Mouse (Mus musculus): Measurements from ENCODE around the gene Mapkap1.
A peak's percentile ranks its signal among the peaks of the same experiment; 100 is the strongest.

Gene Mapkap1

GRCm38 (mm10) chr2:34632051-34632450 is 225.5 kb downstream of the Mapkap1 start:
- DNase-seq (ENCODE audit: low spot score): no peak

- DNase-seq (ENCODE audit: low spot score): peak; percentile 56
Measured at GRCm38 (mm10) chr2:34635249-34636165, 228.9 kb downstream of the Mapkap1 start.

GRCm38 (mm10) chr2:34638955-34639650 is 232.5 kb downstream of the Mapkap1 start:
- peak; percentile 91 for DNase-seq (ENCODE audit: low spot score)

- no peak for DNase-seq (ENCODE audit: low spot score)
Measured at GRCm38 (mm10) chr2:34639725-34640124, 233.2 kb downstream of the Mapkap1 start.

- DNase-seq (ENCODE audit: low spot score): peak; percentile 58
Measured at GRCm38 (mm10) chr2:34642351-34642750, 235.8 kb downstream of the Mapkap1 start.

- DNase-seq (ENCODE audit: low spot score): peak; percentile 49
Measured at GRCm38 (mm10) chr2:34644571-34645526, 238.3 kb downstream of the Mapkap1 start.

GRCm38 (mm10) chr2:34645851-34646540 is 239.4 kb downstream of the Mapkap1 start:
- peak; percentile 79 for DNase-seq (ENCODE audit: low spot score)

GRCm38 (mm10) chr2:34646541-34646865 is 239.9 kb downstream of the Mapkap1 start:
- no peak for DNase-seq (ENCODE audit: low spot score)

- DNase-seq (ENCODE audit: low spot score): no peak
Measured at GRCm38 (mm10) chr2:34647410-34647809, 240.8 kb downstream of the Mapkap1 start.

GRCm38 (mm10) chr2:34667820-34668219 is 261.2 kb downstream of the Mapkap1 start:
- no peak for DNase-seq (ENCODE audit: low spot score)

GRCm38 (mm10) chr2:34668440-34669191 is 262.0 kb downstream of the Mapkap1 start:
- DNase-seq (ENCODE audit: low spot score): peak; percentile 25

GRCm38 (mm10) chr2:34669203-34669746 is 262.7 kb downstream of the Mapkap1 start:
- no peak for DNase-seq (ENCODE audit: low spot score)

GRCm38 (mm10) chr2:34670470-34670869 is 263.9 kb downstream of the Mapkap1 start:
- DNase-seq (ENCODE audit: low spot score): no peak

GRCm38 (mm10) chr2:34671385-34672026 is 264.9 kb downstream of the Mapkap1 start:
- peak; percentile 71 for DNase-seq (ENCODE audit: low spot score)

GRCm38 (mm10) chr2:34673846-34674245 is 267.3 kb downstream of the Mapkap1 start:
- no peak for DNase-seq (ENCODE audit: low spot score)
